Mouse (Mus musculus) thymus, postnatal 0 days (tissue): ENCODE measurements around the gene Ttll8. TPM values are rescaled to one million over a fixed set of nuclear protein-coding genes. Genes with fewer than 3 reads are reported as not detected.

Source experiments
- DNase-seq: peaks from one replicate; pipeline ENCODE4 v3.0.0-alpha.2; 2015; ENCODE audit warnings: low spot score
- polyA plus RNA-seq: library from polyadenylated mRNA; unstranded; fragments of >200 nt; fragmentation: Nextera tagmentation; extraction: Ambion mirVana; gene quantifications from 2 replicates; pipeline ENCODE4 v1.2.1, GENCODE M21; 2015

Gene Ttll8
- polyA plus RNA-seq, 1 experiment from 2014 or later = not detected

DNA sequence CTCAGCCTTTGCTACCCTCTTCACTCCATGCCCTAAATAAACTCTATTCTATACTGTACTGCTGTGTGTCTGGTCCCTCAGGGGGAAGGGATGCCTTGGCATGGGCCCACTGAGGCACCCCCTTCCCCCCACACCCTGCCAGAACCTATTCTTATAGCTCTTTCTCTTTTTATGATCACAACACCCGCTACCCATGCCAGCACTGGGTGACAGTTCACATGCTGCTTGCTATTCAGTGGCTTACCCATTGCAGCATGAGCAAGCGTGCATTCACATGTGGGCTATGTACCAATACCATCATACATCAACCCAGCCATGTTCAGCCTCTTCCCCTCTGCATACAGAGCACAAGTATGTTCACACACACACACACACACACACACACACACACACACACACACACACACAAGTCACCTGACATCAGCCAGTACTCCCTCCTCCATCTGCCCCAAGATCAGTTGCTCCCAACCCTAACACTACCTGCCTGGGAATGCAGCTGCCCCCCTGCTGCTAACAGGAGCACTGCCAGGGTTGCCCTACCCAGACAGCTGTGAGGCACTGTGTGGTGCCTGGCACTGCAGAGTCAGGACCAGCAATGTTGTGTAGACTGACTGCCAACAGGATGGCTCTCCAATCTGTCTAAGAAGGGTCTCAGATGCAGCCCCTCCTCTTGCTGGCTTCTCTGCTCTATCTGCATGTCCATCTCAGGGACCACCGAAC lies 112.5 kb downstream of the Ttll8 start:
- DNase-seq = no peak

DNA sequence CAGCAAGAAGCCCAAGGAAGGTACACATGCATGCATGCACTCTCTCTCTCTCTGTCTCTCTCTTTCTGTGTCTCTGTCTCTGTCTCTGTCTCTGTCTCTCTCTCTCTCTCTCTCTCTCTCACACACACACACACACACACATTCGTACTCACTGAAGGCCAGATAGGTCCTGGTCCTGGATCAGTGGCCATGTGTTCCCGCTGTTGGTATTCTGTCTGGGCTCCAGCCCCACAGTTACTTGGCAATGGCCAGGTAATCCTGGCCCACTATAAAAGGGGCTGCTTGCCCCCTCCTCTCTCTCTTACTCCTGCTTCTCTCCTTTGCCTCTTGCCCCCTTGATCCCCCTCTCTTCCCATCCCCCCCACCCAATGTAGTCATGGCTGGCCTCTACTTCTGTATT lies 113.1 kb downstream of the Ttll8 start:
- DNase-seq = no peak

Other genes starting within 250 kb of the Ttll8 start
- 19.6 and 25.1 TPM in 2 replicates for gene Brd1, start 220.2 kb downstream of the Ttll8 start, polyA plus RNA-seq
- gene Zbed4, start 202.8 kb downstream of the Ttll8 start, polyA plus RNA-seq = 26.6 and 27.5 TPM in 2 replicates
- 6.4 and 7.4 TPM in 2 replicates for gene Alg12, start 135.1 kb downstream of the Ttll8 start, polyA plus RNA-seq
- 63.6 and 78.9 TPM in 2 replicates for gene Creld2, start 134.8 kb downstream of the Ttll8 start, polyA plus RNA-seq
- 40.2 and 43.8 TPM in 2 replicates for gene Pim3, start 92.2 kb downstream of the Ttll8 start, polyA plus RNA-seq
- gene Mlc1, start 24.6 kb upstream of the Ttll8 start, polyA plus RNA-seq = 0.08 TPM in 1 of 2 replicates, not detected in the other
- gene Mov10l1, start 28.5 kb upstream of the Ttll8 start, polyA plus RNA-seq = 0.22 TPM in 1 of 2 replicates, not detected in the other
- gene Panx2, start 105.3 kb upstream of the Ttll8 start, polyA plus RNA-seq = 0.04 and 0.06 TPM in 2 replicates
- gene Trabd, start 120.7 kb upstream of the Ttll8 start, polyA plus RNA-seq = 40.1 and 42.2 TPM in 2 replicates
- gene Selenoo, start 134.7 kb upstream of the Ttll8 start, polyA plus RNA-seq = 17.1 and 18.1 TPM in 2 replicates
- gene Tubgcp6, start 168.7 kb upstream of the Ttll8 start, polyA plus RNA-seq = 9.8 and 12.5 TPM in 2 replicates
- 16.4 and 17.7 TPM in 2 replicates for gene Hdac10, start 174.3 kb upstream of the Ttll8 start, polyA plus RNA-seq
- 1.2 TPM in 2 replicates for gene Mapk12, start 186.3 kb upstream of the Ttll8 start, polyA plus RNA-seq
- 4.9 and 5.6 TPM in 2 replicates for gene Mapk11, start 195.2 kb upstream of the Ttll8 start, polyA plus RNA-seq
- gene Plxnb2, start 226.4 kb upstream of the Ttll8 start, polyA plus RNA-seq = 19.0 and 19.4 TPM in 2 replicates
- gene Dennd6b, start 242.1 kb upstream of the Ttll8 start, polyA plus RNA-seq = 13.5 and 14.2 TPM in 2 replicates